Mouse (Mus musculus) cerebellum, adult 2 months (tissue): Measurements from ENCODE around the gene Olfr509.

Experiments used
- CTCF ChIP-seq: fragments of 200-500 bp; IDR thresholded peaks from 2 replicates; pipeline ENCODE4 v1.5.1; 2011; ENCODE audit warnings: low read depth, mild to moderate bottlenecking, control low read depth, low read length, moderate library complexity, borderline replicate concordance; ENCODE audit not compliant: insufficient read depth
- POLR2A ChIP-seq: fragments of 200-500 bp; IDR thresholded peaks from 2 replicates; pipeline ENCODE4 v1.6.1; 2011; ENCODE audit warnings: low read length, control low read depth, borderline replicate concordance; ENCODE audit not compliant: insufficient read depth

DNA sequence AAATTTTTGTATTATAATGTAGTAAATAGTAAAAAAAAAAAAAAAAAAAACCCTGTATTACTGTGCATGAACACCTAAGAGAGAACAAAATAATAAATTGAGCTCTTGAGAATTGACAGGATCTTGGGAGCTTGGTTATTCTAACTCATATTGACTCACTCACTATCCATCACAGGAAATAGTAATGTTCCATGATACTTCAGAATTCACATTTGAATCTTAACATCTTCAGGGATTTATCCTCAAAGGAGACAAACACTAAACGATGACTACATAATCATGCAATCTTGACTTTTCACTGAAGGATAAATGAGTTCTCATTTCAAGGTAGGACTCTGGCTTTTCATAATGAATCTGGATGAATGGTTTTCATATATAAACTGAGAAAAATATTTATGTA, 14.4 kb upstream of the Olfr509 start, which contains the start of gene Olfr510:
- TF ChIP-seq CTCF (no peak), POLR2A (no peak)
